Mouse (Mus musculus) liver, postnatal 0 days (tissue): ENCODE measurements around the gene Rfxank. TPM values are rescaled to one million over a fixed set of nuclear protein-coding genes. Genes with fewer than 3 reads are reported as not detected.

Experiments used
- ATAC-seq: fragments of 200-750 bp; cut with Nextera tagmentation; 2 replicates; pipeline ENCODE4 v1.8.0; 2017; ENCODE audit warnings: mild to moderate bottlenecking, moderate library complexity
- DNase-seq: peaks from one replicate; pipeline ENCODE4 v3.0.0-alpha.2; 2016
- H3K27ac ChIP-seq: fragments of 300-500 bp; sonication (generic); 2 replicates; pipeline ENCODE4 v1.5.1; 2014; ENCODE audit warnings: antibody characterized with exemption, moderate library complexity, mild to moderate bottlenecking, low read depth
- H3K27me3 ChIP-seq: fragments of 300-500 bp; sonication (generic); 2 replicates; pipeline ENCODE4 v1.6.1; 2014; ENCODE audit warnings: low read length, control low read depth, mixed read lengths; ENCODE audit not compliant: insufficient read depth
- H3K36me3 ChIP-seq: fragments of 300-500 bp; sonication (generic); replicated peaks from 2 replicates; pipeline ENCODE4 v1.6.1; 2014; ENCODE audit warnings: mild to moderate bottlenecking, control low read depth, low read length, moderate library complexity, mixed read lengths; ENCODE audit not compliant: insufficient read depth
- H3K4me1 ChIP-seq: fragments of 300-500 bp; sonication (generic); 2 replicates; pipeline ENCODE4 v1.6.1; 2014; ENCODE audit warnings: antibody characterized with exemption, mild to moderate bottlenecking, control low read depth; ENCODE audit not compliant: insufficient read depth
- H3K4me2 ChIP-seq: fragments of 300-500 bp; sonication (generic); 2 replicates; pipeline ENCODE4 v1.6.1; 2014; ENCODE audit warnings: low read depth, mild to moderate bottlenecking, low read length, moderate library complexity, mixed read lengths
- H3K4me3 ChIP-seq: fragments of 300-500 bp; sonication (generic); 2 replicates; pipeline ENCODE4 v1.5.1; 2014; ENCODE audit warnings: low read depth, low read length
- H3K9ac ChIP-seq: fragments of 300-500 bp; sonication (generic); replicated peaks from 2 replicates; pipeline ENCODE4 v1.6.1; 2014; ENCODE audit warnings: mild to moderate bottlenecking, moderate library complexity
- H3K9me3 ChIP-seq: fragments of 300-500 bp; sonication (generic); 2 replicates; pipeline ENCODE4 v1.6.1; 2016; ENCODE audit warnings: mild to moderate bottlenecking, control low read depth, low read length, mixed read lengths
- CTCF ChIP-seq: sonication (generic); IDR thresholded peaks from 2 replicates; pipeline ENCODE4 v1.5.1; 2016; ENCODE audit warnings: antibody characterized with exemption, low read depth
- EP300 ChIP-seq: IDR thresholded peaks from 2 replicates; pipeline ENCODE4 v1.6.1; 2016; ENCODE audit warnings: antibody characterized with exemption, low read depth, mild to moderate bottlenecking
- WGBS: fragments of 180-500 bp; shearing (Covaris S2); extraction: QIAGEN DNeasy Blood & Tissue Kit; methylation state at CpG from one replicate; pipeline ENCODE4 v1.1.7; 2014; ENCODE audit not compliant: insufficient replicate concordance; 5-methylcytosine and 5-hydroxymethylcytosine counted together
- polyA plus RNA-seq: library from polyadenylated mRNA; unstranded; fragments of >200 nt; fragmentation: Nextera tagmentation; extraction: Ambion mirVana; gene quantifications from 2 replicates; pipeline ENCODE4 v1.2.1, GENCODE M21; 2015

Rfxank gene
- polyA plus RNA-seq = 3.6 TPM in 2 replicates

DNA sequence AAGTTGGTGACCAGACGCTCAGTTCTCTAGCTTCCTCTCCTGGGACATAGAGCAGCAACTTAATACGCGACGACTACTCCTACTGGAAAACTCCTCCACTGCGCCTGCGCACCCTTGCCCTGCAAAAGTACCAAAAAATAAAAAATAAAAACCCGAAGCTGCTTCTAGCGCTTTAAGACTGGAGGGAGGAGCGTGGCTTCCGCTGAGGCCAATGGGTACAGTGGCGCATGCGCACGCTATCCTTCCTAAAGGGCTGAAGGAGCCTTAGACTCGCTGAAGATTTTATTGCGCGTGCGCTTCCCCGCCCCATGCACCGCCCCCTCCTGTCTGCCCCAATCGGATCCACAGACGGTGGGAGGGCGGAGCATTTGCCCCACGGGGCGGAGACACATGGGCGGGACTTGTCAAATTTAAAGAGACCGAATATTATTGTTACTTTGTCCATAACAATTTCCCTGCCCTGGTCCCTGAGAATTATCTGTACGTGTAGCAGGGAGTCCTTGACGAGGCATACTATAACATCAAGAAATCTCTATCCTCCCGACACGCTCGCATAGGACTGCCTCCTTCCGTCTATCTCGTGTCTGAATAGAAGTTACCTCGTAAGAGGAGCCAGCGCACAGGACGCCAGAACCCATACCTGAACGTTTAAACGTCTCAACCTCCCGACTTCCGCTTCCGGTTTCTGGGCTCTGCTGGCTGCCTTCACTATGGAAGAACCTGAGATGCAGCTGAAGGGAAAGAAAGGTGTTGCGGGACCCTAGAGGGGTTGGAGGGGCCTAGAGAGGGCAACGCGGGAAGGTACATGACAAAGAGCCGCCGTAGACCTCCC, at the start of gene Rfxank, which contains the start of the genes Borcs8 and Mef2b:
Gene Rfxank, minus strand, starts transcription at position 129 of the 832 bp plus-strand sequence.
Gene Borcs8, plus strand, starts transcription at position 474 of the 832 bp plus-strand sequence.
Gene Mef2b, plus strand, starts transcription at position 686 of the 832 bp plus-strand sequence.
- Histone ChIP-seq H3K36me3 (peaks cover 12% of the 10 kb centered on the region), H3K9me3 (no peaks in the 10 kb centered on the region), H3K27me3 (no peaks in the 10 kb centered on the region), H3K4me2 (peak within 1 kb of the TSS; percentile 78), H3K9ac (peak within 1 kb of the TSS; percentile 77), H3K27ac (peak within 1 kb of the TSS; percentile 86), H3K4me3 (peak within 1 kb of the TSS; percentile 80), H3K4me1 (peaks cover 21% of the 10 kb centered on the region)
- TF ChIP-seq CTCF (no peak), EP300 (peak; percentile 43; the same call in 1 of the 2 replicates)
- DNase-seq (peak; percentile 99), ATAC-seq (peak; percentile 98)
- WGBS = under 1% methylated on average over 46 of the region's 46 CpGs

DNA sequence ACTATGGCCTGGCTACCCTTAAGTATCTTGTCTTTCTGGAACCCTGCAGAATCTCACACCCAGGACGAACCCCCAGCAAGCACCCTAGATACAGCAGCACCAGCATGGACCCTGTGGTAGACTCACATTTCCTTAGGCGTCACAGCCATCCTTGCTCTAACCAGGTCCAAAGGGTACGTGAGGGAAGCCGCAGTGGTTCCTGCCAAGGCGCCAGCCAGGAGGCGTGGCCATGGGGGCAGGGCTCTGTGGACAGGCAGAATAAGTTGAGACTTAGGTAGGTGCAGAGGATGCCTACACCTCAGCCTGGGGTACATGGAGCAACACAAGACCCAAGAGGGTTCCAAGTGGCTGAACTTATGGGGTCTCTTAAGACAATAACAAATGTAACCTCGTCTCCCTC, 49.8 kb upstream of the Rfxank start:
- TF ChIP-seq EP300 = no peak
- TF ChIP-seq CTCF = no peak
- 70% methylated on average over 7 of the region's 7 CpGs for WGBS
- no peak overlapping the region for H3K27ac ChIP-seq
- no peak overlapping the region for H3K4me3 ChIP-seq
- H3K9me3 ChIP-seq = no peaks in the 10 kb centered on the region
- H3K27me3 ChIP-seq = no peaks in the 10 kb centered on the region
- peaks cover 43% of the 10 kb centered on the region for H3K36me3 ChIP-seq
- peak; percentile 31 for DNase-seq
- no peak overlapping the region for H3K9ac ChIP-seq
- H3K4me1 ChIP-seq = peaks cover 3% of the 10 kb centered on the region; the same call in 1 of the 2 replicates
- H3K4me2 ChIP-seq = no peak overlapping the region
- no peak for ATAC-seq

DNA sequence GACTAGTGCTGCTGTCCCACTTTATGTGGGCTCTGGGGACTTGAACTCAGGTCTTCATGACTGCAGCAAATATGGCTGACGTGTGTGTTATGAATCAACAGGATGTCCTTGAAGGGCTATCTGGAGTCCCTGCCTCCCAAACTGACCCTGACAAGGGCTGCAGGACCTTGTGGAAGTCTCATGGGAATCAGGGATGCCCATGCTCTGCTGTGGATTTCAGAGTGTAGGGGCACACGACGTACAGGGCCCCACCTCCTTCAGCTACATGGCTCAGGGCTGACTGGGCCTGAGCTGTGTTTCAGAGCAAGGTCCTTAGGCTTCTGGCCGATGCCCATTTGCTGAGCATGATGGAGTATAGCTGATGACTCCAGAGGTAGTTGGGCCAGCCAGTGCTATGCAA, 44.2 kb upstream of the Rfxank start:
- Histone ChIP-seq H3K9me3 (no peaks in the 10 kb centered on the region), H3K9ac (no peak overlapping the region), H3K4me1 (peaks cover 6% of the 10 kb centered on the region), H3K36me3 (peaks cover 20% of the 10 kb centered on the region), H3K4me2 (no peak overlapping the region), H3K4me3 (no peak overlapping the region), H3K27me3 (no peaks in the 10 kb centered on the region), H3K27ac (no peak overlapping the region)
- no peak for TF ChIP-seq CTCF
- TF ChIP-seq EP300 = no peak
- DNase-seq (no peak), ATAC-seq (no peak)
- WGBS = 85% methylated on average over 4 of the region's 4 CpGs

DNA sequence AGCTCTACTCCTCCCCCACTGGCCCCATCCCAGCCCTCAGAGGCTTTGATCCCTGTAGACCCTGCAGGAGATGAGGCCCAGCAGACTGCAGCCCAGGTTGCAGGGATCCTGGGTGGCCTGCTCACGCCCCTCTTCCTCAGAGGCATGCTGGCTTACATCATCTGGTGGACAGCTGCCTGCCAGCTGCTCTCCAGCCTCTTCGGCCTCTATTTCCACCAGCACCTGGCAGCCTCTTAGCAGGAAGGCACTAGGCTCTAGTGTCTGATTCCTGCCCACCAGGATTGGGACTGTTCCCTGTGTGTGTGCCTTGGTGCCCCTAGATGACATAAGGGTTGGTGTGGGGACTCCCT, 42.9 kb upstream of the Rfxank start:
- TF ChIP-seq EP300 (no peak), CTCF (no peak)
- Histone ChIP-seq H3K9me3 (no peaks in the 10 kb centered on the region), H3K4me1 (peaks cover 6% of the 10 kb centered on the region), H3K27ac (no peak overlapping the region), H3K27me3 (no peaks in the 10 kb centered on the region), H3K4me2 (no peak overlapping the region), H3K4me3 (no peak overlapping the region), H3K36me3 (peaks cover 12% of the 10 kb centered on the region), H3K9ac (no peak overlapping the region)
- 74% methylated on average over 2 of the region's 2 CpGs for WGBS
- peak; percentile 25 for ATAC-seq
- no peak for DNase-seq

DNA sequence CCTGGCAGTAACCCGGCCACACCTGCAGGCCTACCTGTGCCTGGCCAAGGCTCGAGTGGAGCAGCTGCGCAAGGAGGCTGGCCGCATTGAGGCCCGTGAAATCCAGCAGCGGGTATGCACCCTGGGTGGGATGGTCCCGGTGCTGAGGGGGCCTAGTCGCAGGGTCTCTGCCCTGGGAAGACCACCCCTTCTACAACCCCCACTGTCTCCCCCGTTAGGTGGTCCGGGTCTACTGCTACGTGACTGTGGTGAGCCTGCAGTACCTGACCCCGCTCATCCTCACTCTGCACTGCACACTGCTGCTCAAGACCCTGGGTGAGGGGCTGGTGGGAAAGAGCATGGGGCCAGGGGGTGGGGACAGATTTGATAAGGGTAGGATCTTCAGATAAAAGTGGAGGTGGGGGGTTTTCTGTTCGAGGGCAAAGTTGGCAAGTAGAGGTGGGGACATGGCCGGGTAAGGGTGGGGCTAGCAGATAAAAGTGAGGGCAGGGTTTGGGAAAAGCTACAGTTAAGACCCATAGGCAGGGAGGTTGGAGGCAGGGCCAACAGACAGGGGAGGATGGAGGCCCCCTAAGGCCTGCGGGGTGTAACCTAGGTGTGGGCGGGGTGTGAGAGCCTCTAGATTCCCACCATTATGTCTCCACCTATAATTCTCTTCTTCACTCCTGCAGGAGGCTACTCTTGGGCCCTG, 42.4 kb upstream of the Rfxank start:
- no peaks in the 10 kb centered on the region for H3K9me3 ChIP-seq
- peaks cover 8% of the 10 kb centered on the region for H3K36me3 ChIP-seq
- peaks cover 6% of the 10 kb centered on the region for H3K4me1 ChIP-seq
- ATAC-seq (peak; percentile 44), DNase-seq (no peak)
- no peak overlapping the region for H3K27ac ChIP-seq
- TF ChIP-seq CTCF (no peak), EP300 (no peak)
- no peak overlapping the region for H3K4me3 ChIP-seq
- H3K9ac ChIP-seq = no peak overlapping the region
- no peaks in the 10 kb centered on the region for H3K27me3 ChIP-seq
- no peak overlapping the region for H3K4me2 ChIP-seq
- 73% methylated on average over 14 of the region's 16 CpGs for WGBS

DNA sequence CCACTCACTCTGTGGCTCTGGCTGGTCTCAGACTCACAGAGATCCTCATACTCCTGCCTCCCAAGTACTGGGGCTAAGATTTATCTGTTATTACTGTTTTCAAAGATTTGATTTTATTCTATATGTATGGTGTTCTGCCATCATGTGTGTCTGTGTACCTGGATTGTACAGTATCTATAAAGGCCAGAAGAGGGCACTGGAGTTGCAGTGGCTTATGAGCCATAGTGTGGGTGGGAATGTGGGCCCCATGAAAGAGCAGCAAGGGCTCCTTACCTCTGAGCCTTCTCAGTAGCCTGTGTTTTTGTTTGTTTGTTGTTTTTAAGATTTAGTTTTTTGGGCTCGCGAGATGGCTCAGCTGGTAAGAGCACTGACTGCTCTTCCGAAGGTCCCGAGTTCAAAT, 40.1 kb upstream of the Rfxank start:
- H3K4me1 ChIP-seq = peaks cover 9% of the 10 kb centered on the region
- 97% methylated on average over 4 of the region's 4 CpGs for WGBS
- no peak overlapping the region for H3K27ac ChIP-seq
- no peaks in the 10 kb centered on the region for H3K9me3 ChIP-seq
- peaks cover 7% of the 10 kb centered on the region for H3K36me3 ChIP-seq
- no peak overlapping the region for H3K9ac ChIP-seq
- no peak for TF ChIP-seq EP300
- TF ChIP-seq CTCF = peak; percentile 68
- no peaks in the 10 kb centered on the region for H3K27me3 ChIP-seq
- no peak overlapping the region for H3K4me2 ChIP-seq
- DNase-seq (no peak), ATAC-seq (no peak)
- no peak overlapping the region for H3K4me3 ChIP-seq
